Mouse (Mus musculus): ENCODE results near the gene Lifr.

DNA sequence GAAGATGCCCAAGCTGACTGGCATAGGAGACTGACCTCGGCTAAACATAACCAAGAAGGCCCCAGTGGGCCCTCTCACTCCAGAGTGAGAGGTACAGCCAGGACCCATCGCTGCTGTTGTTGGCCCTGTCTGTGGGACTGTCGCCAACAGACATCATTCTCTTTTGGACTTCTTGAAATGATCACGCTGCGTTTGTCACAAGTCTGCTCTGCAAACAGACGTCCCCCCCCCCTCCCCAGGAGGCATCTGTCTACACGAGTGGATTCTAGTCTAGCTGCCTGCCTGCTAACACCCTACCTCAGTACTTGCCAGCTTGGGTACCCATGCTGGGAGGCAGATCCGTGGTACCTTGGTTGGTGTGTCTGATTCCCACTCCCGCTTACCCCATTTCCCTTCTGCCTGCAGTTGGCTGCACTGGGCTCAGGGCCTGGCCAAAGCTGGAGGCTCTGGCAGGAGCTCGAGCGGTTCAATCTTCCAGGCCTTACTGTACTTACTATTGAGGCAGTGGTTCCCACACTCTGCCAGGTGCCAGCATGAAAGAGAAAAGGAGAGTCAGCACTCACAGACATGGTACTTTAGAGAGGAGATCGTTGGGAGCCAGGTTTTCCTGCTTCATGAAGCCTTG is 133.8 kb downstream of the Lifr start:
- TF ChIP-seq CTCF (IDR thresholded peaks at IDR 0.05; ENCODE audit: low read depth, low read length) (no peak), POLR2A (IDR thresholded peaks at IDR 0.05; ENCODE audit: borderline replicate concordance, low read depth, low read length) (no peak)

All from bone marrow macrophage, adult 2 months (primary cell).